Mouse (Mus musculus) neural tube, embryonic 10.5 days (tissue): ENCODE measurements around the gene Auts2.
A peak's percentile ranks its signal among the peaks of the same experiment; 100 is the strongest.

Source experiments
- DNase-seq: peaks from one replicate; pipeline ENCODE4 v3.0.0-alpha.2; 2017; ENCODE audit warnings: low spot score; ENCODE audit errors: extremely low spot score

Auts2 gene

DNA sequence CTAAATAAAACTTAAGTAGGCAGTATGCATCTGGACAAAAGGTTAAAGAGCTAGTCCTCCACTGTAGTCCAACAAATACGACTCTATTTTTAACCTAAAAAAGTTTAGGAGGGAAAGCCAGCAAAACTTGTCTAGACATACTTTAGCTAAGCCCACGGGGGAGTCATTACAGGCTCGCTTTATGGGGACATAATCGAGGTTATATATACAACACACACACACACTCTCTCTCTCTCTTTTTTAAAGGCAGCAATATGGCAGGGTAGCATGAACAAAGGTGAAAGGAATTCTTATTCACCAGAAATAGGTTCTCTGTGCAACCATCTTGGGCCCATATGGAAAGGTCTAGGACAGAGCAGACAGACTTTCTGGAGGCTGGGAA, 911.2 kb downstream of the Auts2 start:
- DNase-seq: no peak

DNA sequence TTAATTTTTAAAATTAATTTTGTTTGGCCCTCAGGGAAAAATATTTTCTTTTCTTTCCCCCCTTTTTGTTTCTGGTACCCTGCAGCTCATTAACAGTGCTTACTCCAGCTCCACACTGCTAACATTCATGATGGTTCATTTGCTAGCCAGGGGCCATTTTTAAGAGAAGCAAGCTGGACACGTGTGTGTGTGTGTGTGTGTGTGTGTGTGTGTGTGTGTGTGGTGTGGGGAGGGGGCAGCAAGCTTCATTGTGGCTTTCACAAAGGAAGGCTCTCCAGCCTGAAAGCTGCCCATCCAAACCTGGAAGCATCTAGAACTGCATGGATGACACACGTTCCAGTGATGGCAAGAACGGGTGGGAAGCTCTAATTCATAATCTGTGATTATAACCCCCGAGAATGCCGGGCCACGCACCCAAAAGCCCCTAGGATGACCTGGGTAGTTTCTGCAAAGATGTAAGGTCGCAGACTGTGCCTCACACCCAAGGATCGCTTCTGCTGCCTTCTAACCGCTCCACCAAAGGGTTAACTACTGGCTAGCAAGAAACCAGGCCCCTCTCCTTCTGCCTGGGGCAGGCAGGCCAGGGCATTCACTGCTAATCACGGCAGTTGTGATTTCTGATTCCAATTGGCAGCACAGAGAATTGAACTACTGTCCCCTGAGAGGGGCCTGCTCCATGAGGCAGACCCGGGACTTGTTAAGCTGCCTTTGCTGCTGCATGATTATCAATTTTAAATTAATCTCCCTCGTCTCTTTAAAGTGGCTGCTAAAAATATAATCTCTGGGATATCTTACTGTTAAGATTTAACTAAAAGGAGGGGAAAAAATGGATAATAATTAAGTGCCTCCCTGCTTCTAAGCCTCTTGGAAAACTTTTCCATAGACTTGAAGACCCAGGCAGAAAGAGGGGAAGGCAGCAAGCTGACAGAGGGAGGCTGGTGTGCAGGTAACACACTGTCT, 911.8 kb downstream of the Auts2 start:
- DNase-seq: no peak

DNA sequence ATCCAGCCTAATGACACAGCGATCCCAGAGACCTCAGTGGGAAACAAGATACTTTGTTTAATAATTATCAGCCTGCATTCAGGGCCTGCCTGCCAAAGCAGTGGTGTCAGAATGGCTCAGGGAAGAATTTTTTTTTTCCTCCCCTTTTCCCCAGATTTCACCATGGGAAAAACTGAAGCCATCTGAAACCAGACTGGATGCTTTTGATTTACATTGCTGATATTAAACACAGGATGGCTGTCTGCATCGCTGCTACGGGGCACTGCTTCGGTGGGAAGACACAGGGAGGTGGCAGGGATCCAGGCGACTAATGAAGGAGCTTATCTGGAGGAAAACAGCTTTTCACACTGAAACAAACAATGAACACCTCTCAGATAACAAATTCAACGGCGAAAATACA, 912.6 kb downstream of the Auts2 start:
- no peak for DNase-seq

DNA sequence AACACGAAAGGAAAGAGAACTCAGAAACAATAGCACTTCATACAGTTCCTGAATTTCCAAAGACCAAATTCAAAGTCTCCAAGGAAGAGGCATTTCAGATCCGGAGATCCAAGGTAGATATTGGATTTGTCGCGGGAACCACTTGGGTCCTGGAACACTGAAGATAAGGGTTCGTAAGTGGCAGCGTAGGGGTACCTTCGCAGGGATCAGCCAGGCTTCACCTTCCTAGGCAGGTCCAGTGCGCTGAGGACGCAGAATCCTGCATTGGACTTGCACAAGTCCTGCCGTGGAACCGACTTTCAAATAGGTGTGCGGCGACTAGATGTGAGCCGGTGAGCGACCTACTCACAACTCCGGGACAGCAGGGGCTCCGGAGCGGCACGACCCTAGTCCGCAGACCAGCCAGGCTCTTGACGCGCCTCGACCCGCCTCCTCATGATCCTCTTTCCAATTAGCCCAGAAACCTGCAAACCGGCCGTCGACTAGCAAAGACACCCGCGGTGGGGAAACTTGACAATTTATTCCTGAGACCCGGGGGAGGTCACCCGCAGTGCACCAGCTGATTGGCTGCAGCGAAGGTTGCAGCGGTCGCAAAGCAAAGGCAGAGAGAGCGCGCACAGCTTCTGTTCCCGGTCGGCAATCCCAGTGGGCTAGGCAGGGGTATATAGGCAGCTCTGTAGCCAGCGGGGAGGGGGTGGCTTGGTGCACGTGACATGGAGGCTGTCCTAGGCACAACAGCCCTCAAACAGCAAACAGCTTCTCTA, 926.8 kb downstream of the Auts2 start:
- DNase-seq: peak; percentile 57

DNA sequence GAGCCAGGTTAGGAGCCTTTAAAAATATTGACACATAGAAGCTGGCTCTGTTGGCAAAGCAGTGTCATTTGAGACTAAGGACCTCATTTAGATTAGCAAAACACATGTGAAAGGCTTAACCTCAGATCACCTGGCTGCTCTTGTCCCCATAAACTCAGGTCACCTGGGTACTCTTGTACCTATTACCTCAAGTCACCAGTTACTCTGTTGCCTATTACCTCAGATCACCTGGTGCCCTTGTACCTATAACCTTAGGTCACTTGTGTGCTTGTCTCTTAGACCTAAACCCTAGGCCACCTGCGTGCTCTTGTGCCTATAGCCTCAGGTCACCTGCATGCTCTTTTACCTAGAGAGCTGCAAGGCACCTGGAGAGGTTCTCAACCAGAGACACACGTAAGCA, 928.9 kb downstream of the Auts2 start:
- DNase-seq: no peak

DNA sequence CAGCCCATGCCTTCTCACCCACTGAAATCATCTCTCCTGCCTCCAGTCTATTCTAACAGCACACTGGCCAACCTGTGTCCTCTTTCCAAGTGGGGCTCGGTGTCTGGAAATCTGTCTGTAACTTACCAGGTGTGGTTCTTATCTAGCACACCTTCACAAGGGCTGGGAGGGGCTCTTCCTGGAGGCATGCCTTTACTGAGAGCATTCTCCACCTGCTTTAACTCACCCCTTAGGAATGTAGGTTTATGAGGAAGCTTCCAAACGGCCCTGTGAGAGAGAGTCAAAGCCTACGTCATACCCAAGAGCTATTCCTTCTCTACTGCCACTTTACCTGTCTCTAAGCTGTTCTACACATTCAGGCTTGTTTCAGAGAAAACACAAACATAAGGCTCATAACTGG, 929.8 kb downstream of the Auts2 start:
- DNase-seq: no peak

DNA sequence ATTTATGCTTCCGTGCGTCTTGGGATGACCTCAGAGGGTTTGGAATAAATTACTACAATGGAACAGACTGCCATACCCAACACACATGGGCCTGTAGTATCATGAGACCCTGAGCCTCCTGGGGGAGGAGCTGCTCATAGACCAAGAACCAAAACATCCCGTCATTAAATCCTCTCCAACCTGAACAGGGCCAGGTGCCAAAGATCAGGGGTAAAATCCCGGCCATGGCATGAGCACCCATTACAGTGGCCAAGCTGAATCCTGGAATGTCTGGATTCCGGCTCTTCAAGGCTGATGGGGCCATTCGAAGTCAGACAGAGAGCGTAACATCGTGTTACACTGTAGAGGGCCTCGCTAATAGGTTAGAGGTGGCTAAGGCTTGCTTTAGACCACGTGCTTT, 932.4 kb downstream of the Auts2 start:
- no peak for DNase-seq

DNA sequence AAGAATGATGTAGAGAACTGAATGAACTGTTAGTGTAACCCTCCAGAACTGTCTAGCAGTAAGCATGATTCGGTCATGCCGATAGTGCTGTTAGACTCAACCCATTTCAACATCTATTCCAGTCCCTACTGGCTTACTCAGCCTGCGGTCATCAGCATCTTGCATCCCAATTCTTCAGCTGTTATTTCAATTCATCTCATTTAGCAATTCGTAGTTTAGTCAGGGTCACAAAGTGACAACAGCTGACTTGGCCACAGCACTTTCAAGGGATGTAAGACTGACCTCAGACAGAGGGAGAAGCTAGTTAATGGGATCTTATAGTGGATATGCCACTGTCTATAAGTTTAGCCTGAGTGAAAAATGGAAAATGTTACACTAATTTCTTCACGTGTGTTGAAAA, 936.4 kb downstream of the Auts2 start:
- no peak for DNase-seq

DNA sequence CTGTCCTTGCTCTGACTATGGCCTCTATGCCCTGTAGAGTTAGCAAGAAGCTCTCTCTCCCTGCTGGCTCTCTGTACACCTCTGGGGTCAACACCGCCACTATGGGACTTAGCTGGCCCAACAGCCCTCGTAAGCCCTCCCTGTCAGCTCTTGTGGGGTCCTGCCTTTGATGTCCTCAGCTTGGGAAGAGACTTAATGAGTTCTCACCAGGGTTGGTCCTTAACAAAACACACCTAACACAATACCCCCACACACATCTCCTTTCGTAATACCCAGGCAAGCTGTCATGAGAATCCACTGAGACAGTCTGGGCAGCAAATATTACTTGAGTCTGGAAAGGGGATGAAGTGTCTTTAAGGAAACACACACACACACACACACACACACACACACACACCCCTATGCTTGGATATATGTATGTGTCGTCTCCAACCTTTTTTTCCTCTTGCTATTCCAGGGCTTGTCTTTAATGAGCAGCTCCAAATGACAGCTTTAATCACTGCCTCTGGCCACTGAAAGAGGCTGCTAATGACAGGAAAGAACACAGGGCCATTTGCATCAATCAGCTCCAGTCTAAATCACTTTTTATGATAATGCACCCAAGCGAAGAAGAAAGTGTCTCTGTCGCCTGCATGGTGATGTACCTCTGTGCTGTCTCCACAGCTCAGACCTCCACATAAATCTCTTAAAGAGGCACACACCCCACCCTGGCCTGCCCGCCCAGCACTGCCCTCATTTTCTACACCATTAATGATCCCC, 941.0 kb downstream of the Auts2 start:
- DNase-seq: no peak

DNA sequence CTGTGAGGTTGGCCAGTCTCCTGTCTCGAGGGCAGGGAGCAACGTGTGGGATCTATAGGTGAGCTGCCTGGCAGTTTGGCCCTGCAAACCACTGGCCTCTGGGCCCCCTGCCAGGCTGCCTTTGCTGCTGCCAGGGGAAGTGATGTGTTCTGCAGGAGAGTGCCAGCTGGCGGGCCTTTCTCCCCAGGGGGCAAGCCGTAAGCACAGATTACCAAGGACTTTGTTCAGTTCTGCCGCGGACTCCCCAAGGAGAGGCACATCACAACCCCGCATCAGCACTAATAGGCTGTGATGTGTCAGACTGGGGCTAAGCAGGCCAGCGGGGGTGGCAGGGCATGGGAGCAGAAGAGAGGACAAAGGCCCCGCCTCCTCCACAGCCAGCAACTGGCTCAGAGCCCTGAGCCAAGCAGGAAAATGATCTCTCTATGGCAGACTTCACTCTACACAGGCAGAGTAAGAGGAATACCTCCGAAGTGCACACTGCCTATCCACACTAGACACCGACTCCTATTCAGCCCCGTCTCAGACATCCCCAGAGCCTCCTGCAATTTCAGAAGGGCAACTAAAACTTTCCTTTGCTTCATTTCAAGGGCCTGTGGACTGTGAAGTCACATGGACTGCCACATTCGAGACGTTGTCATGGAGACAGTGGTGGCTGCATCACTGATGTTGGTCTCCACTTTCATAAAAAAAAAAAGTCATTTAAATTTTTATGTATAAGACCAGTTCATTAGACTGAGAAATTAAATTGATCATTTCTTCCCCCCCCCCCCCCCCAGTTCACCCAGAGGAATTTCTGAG, 942.6 kb downstream of the Auts2 start:
- DNase-seq: no peak

DNA sequence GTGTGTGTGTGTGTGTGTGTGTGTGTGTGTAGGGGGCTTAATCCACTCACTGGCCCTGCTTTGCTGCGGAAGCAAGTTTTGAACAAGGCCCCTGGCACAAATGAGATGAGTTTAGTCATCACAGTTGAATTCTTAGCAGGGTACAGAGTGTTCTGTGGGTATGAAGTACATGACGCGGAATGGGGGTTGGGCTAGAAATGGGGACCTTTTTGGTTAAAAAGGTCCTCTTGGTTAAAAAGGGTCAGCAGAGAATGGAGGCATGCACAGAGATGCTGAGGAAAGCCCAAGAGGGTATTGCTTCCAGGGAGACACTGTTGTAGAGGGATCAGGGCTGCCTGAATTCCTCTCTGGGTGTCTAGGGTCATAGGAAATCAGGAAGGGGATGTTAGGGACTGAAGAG, 945.6 kb downstream of the Auts2 start:
- no peak for DNase-seq

DNA sequence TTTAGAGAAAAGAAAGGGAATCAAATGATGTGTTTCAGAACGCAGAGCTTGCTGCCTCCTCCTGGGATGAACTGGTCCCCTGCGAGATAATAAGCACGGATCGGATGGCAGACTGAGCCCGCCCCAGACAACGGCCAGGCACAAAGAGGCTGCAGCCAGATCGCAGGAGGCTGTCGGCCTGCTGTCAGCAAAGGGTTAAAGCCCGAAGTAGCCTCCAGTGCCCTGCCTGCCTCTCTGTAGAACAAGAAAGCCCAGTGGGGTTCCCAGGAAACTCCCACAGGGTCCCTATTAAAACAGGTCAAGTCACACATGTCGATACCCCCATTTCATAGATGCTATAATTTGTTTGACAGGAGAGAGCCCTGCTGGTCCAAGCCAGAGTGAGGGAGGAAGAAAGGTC, 946.6 kb downstream of the Auts2 start:
- DNase-seq: peak; percentile 51

DNA sequence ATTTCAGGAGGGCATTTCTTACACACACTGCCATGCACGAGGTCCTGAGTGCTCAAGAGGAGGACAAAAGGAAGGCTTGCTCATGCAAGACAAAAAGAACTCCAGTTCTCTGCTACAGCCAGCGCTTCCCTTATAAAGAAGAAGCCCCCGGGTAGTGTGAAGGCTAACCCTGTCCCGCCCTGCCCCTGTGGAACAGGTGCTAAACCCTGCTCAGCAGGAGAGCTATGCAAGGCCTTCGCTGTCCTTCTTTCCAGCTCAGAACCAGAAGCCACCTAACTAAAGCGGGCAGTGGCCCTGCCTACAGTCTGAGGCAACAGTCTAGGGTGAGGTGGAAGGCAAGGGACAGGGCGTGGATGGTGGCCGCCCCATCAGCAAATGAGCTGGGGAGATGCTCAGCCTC, 947.4 kb downstream of the Auts2 start:
- DNase-seq: no peak

DNA sequence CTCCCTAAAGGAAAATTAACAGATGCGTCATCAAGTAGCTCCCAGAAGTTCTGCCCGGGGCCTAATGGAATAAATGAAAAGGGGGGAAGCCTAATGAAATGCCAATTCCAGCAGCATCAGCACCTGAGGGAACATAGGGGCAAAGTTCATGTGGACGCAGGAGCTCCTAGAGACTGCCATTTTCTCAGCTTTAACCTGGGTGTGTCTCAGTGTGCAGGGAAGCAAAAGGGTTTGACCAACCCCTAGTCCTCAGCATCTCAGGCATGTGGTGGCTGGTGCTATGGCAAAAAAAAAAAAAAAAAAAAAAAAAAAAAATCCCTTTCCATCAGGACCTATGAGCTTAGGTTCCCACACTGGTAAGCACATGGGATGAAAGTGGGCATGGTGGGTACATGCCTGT, 948.5 kb downstream of the Auts2 start:
- no peak for DNase-seq

DNA sequence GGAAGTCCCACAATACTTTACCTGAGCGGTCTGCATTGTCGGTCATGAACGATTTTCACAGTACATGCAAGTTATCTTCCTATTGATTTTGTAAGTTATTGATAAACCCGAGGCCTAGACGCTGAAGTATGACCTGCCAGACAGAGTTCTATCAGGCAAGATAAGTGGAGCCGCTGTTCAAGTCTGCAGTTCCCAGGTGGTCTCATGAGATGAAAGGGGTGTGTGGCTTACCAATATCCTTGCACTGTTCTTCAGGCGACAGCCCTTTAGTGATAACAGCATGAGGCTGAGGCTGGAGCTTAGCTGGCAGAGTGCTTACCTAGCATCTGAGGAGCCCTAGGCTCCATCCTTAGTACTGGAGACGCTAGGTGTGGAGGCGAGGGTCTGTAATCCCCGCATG, 949.9 kb downstream of the Auts2 start:
- no peak for DNase-seq

DNA sequence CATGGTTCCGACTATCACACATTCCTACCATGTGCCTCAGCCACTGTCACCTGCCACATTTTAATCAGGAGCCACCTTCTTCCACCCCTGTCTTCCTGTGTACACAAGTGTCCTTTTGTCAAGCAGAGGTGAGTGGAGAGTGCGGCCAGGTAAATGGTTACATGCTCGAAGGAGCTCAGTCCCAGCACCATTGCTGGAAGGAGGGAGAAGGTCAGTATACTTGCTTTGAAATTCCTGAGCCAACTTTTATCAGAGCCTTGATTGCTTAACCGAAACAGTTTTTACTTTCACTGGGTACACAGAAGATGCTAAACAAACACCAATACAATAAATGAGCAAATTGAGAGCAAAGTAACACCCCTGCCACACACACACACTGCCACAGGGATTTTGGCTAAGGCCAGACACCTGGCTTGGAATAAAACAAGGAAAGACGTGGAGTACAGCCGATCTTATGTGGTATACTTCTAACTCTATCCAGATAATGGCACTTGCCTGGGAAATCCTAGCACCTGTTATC, 953.1 kb downstream of the Auts2 start:
- no peak for DNase-seq

DNA sequence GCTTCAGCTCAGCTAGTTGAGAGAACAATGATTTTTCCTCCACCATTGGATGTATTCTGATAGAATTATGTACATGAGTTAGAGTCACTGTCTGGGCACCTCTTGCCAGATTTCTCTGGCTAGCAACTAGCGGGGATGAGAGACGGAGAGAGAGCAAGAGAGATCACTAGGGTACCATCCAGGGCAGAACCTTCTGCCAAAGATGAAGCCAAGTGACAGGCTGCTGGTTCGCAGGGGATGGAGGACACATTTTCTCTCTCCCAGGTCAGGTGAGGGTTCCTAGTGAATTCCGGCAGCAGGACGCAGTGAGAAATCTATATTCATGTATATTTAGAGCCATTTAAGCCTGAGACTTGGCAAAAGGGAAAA, 956.8 kb downstream of the Auts2 start:
- peak; percentile 42 for DNase-seq

DNA sequence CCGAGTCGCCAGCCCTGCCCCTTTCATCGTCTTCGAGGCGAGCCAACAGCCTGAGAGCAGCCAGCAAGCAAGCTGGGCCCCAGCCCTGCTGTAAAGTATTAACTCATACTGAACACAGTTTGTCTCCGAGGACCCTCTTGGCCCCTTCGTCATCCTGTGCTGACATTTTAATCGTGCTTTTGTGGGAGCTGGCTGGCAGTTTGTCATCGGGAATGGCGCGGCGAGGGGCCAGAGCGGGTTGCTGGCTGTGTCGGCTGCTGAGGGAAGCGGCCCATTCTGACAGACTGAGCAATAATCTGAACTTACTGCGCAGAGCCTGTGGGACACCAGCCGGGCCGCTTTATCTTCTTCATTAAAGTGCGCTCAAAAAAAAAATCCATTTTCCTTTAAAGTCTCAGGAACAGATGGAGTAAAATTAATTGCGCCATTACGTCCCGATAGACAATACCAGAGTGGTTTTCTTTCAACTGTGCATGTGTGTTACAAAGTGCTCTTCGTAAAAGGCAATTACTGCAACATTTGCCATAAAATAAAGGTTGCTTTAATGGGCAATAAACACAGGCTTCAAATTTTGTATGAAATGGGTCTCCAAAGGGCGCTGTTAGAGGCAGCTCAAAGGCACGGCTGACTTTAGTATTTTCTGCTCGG, 957.3 kb downstream of the Auts2 start:
- peak; percentile 77 for DNase-seq

DNA sequence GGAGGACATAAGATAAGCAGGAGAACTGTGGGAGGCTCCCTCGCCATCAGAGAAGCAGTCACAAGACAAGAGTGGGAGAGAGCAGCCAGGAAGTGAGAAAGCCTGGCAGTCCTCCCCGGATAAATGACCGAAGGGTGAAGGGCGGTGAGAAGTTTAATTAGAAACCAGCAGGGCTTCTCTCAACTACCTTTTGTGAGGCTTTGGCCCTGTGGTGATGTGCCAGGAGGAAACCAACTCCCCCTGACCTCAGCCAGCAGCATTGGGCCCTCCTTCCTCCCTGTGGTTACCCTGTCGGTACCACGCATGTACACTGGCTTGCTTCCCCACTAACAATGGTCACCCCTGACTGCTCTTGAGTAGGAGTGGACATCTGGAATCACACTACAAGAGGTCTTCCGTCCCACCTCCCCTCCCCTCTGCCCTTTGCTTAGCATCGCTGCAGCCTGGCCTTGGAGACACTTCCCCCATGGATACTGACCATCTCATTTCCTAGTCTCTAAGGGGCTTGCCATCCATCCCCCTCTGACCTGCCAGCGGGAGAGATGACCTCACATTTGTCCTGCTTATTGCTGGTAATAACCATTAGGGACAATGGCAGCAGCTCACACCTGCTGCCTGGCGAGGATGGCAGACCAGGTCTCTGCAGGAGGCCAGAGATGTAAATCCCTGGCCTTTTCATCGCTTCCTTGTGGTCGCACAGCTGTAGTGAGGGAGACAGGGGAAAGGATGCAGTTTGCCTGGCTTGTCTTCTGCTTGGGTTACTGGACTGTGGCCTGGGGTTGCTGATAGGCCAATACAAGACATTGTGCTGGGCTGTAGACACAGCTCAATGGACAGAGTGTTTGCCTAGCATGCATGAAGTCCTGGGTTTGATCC, 958.6 kb downstream of the Auts2 start:
- DNase-seq: peak; percentile 63
